Mouse (Mus musculus) natural killer cell, adult 2 months (primary cell): ENCODE measurements around the gene Gdpd1.

Experiments
- DNase-seq, 2 experiments: peaks; one replicate each; pipeline ENCODE4 v3.0.0; 2022; ENCODE audit warnings: low spot score in 2 of 2

Gdpd1 gene

DNA sequence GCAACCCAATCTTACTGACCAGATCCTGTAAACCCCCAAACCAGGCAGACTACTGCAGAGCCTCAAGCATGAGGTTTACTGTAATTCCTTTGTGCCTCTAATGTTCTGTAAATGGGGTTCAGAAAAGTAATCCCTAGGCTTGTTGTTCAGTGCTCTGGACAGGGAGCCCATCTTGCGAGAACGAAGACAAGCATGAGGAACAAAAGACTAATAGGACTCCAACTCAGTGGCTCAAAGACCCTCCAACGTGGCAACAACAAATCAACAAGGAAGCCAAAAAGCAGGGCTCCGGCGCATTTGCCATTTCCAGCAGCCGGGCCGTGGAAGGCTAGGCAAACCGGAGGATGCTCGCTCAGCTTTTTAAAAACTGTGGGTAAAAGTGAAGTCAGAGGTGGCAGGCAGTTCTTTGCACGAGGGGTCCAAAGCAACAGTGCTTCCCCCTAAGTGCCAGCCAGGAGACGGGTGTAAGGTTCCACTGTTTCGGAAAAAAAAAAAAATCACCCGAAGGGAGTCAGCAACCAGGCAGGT lies 81.3 kb downstream of the Gdpd1 start:
- DNase-seq: no peak

DNA sequence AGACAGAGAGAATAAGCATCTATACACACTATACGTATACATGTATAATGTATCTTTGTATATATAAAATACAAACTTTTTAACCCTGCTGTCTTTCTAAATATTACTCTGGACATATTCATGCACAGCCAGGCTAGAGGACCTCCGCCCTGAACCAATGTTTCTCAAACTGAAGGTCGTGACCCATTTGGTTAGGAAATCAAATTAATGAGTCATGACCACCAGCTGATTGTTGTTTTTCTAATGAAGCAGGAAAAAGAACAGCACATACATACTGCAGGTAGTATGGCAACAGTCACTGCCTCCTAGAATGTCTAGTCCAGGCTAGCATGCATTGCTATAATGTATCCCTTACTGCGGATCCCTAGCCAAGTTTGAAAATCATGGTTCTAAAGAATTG lies 82.6 kb downstream of the Gdpd1 start:
- no peak for DNase-seq

DNA sequence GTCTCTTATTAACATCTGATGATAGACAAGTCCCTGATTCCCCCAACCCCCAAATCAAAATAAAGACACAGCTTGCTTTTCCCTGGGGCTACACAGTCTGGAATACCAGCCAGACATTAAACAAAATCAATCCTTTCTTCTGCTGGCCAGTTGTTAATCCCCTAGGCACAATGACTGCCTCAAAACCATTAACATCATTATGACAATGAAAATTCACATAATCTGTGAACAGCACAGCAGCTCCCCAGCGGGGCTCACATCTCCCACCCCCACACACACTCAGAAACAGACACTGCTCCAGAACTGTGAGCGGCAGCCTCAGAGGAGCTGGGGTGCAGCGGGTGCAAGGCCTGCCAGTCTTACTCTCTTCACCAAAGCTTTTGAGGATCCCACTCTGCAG lies 83.6 kb downstream of the Gdpd1 start:
- DNase-seq: no peak

DNA sequence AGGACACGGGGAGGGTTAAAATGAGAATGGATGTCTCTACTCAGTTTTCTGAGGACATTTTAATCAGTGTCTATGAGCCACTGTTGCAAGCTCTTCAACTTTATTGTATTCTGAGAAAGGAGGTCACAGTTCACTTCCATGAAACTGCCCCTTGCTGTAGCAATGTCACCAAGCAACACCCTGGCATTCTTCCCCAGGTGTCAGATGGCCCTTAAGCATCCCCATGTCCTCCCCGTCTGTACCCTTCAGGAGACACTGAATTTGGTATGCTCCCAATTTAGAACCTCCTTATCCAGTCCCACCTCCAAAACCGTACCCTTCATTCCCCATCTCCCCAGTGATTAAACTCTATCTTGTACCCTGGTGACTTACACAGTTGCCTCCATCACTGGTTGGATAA lies 88.9 kb downstream of the Gdpd1 start:
- DNase-seq: no peak
